Mouse (Mus musculus) midbrain, embryonic 11.5 days (tissue): ENCODE measurements around the gene Bcar3. TPM values are rescaled to one million over a fixed set of nuclear protein-coding genes. Genes with fewer than 3 reads are reported as not detected.

Source experiments
- ATAC-seq: fragments of 200-750 bp; cut with Nextera tagmentation; 2 replicates; pipeline ENCODE4 v1.8.0; 2017; ENCODE audit warnings: moderate TSS enrichment, moderate library complexity; ENCODE audit not compliant: low FRiP score
- DNase-seq: peaks from one replicate; pipeline ENCODE4 v3.0.0; 2015; ENCODE audit warnings: low spot score; ENCODE audit errors: missing footprints
- H3K27ac ChIP-seq: fragments of 300-500 bp; sonication (generic); 2 replicates; pipeline ENCODE4 v1.5.1; 2014; ENCODE audit warnings: low read depth, low read length
- H3K27me3 ChIP-seq: fragments of 300-500 bp; sonication (generic); 2 replicates; pipeline ENCODE4 v1.6.1; 2014; ENCODE audit warnings: mild to moderate bottlenecking, low read length, moderate library complexity, mixed read lengths; ENCODE audit not compliant: control insufficient read depth, insufficient read depth
- H3K36me3 ChIP-seq: fragments of 300-500 bp; sonication (generic); 2 replicates; pipeline ENCODE4 v1.6.1; 2014; ENCODE audit warnings: mild to moderate bottlenecking, low read length, moderate library complexity, mixed read lengths; ENCODE audit not compliant: control insufficient read depth, insufficient read depth
- H3K4me1 ChIP-seq: fragments of 300-500 bp; sonication (generic); 2 replicates; pipeline ENCODE4 v1.6.1; 2014; ENCODE audit warnings: low read length; ENCODE audit not compliant: control insufficient read depth, insufficient read depth
- H3K4me2 ChIP-seq: fragments of 300-500 bp; sonication (generic); 2 replicates; pipeline ENCODE4 v1.6.1; 2014; ENCODE audit warnings: mild to moderate bottlenecking, moderate library complexity
- H3K4me3 ChIP-seq: fragments of 300-500 bp; sonication (generic); 2 replicates; pipeline ENCODE4 v1.5.1; 2014; ENCODE audit warnings: low read depth, low read length
- H3K9ac ChIP-seq: fragments of 300-500 bp; sonication (generic); 2 replicates; pipeline ENCODE4 v1.6.1; 2014; ENCODE audit warnings: low read length
- H3K9me3 ChIP-seq: fragments of 300-500 bp; sonication (generic); 2 replicates; pipeline ENCODE4 v1.6.1; 2016; ENCODE audit warnings: low read length; ENCODE audit not compliant: control insufficient read depth
- WGBS: fragments of 180-500 bp; shearing (Covaris S2); extraction: QIAGEN DNeasy Blood & Tissue Kit; methylation state at CpG from one replicate; pipeline ENCODE4 v1.1.7; 2014; 5-methylcytosine and 5-hydroxymethylcytosine counted together
- polyA plus RNA-seq: library from polyadenylated mRNA; unstranded; fragments of >200 nt; fragmentation: Nextera tagmentation; extraction: Ambion mirVana; gene quantifications from 2 replicates; pipeline ENCODE4 v1.2.1, GENCODE M21; 2014

Gene Bcar3
- polyA plus RNA-seq: 16.6 and 16.7 TPM in 2 replicates

- H3K9me3 ChIP-seq: no peaks in the 10 kb centered on the region
- peak within 1 kb of the TSS; percentile 97 for H3K9ac ChIP-seq
- DNase-seq (peak; percentile 98), ATAC-seq (peak; percentile 86)
- H3K36me3 ChIP-seq: no peaks in the 10 kb centered on the region
- peak within 1 kb of the TSS; percentile 71 for H3K4me2 ChIP-seq
- H3K27ac ChIP-seq: peak within 1 kb of the TSS; percentile 98
- H3K4me1 ChIP-seq: peaks cover 21% of the 10 kb centered on the region
- 5% methylated on average over 37 of the region's 37 CpGs for WGBS
- H3K4me3 ChIP-seq: peak within 1 kb of the TSS; percentile 88
- H3K27me3 ChIP-seq: no peaks in the 10 kb centered on the region
Observed at GRCm38 (mm10) chr3:122293954-122294850, at the start of gene Bcar3. Bcar3 (plus strand) TSS chr3:122294136.

GRCm38 (mm10) chr3:122244759-122245158, 49.2 kb upstream of the Bcar3 start:
- Histone ChIP-seq H3K36me3 (no peaks in the 10 kb centered on the region), H3K27me3 (no peaks in the 10 kb centered on the region), H3K4me3 (no peak overlapping the region; the same call in 1 of the 2 replicates), H3K9ac (peak overlapping the region; percentile 47; the same call in 1 of the 2 replicates), H3K4me2 (peak overlapping the region; percentile 41), H3K27ac (no peak overlapping the region), H3K4me1 (peaks cover 7% of the 10 kb centered on the region), H3K9me3 (no peaks in the 10 kb centered on the region)
- DNase-seq: no peak
- 53% methylated on average over 6 of the region's 6 CpGs for WGBS
- 0 out of 2 replicates have a peak, but pooled peaks have one; percentile 0 for ATAC-seq

DNA sequence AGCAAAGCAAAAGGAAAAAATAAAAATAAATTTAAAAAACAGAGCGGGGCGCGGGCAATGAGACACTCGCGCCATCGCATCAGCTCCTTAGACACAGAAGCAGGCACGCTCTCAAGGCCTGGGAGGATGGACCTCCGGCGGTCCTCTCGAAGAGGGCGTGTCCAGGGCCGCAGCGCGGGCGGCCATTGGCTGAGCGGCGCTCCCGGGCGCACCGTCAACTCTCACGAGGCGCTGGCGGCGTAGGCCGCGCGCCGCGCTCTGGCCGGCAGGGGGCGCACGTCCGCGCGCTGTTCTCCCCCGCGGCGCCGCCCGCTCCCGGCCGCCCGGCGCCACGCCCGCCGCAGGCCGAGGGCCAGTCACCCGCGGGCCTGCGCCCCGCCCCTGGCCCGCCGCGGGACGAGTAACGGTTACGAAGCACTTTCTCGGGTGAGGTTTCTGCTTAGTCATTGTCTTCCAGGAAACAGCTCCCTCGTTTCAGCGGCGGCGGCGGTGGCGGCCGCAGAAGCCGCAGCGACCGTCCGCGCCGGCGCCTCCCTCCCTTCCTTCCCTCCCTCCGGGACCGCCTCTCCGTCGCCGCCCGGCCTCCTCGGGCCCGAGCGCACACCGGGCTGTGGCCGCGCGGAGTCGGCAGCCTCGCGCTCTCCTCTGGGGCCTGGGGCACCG, 48.6 kb upstream of the Bcar3 start, which contains the start of gene Gclm:
Gclm (plus strand) TSS at position 343 of the 663 bp plus-strand sequence.
- H3K9ac ChIP-seq: peak within 1 kb of the TSS; percentile 88
- peak within 1 kb of the TSS; percentile 75 for H3K4me2 ChIP-seq
- no peaks in the 10 kb centered on the region for H3K27me3 ChIP-seq
- peak within 1 kb of the TSS; percentile 86 for H3K27ac ChIP-seq
- H3K4me3 ChIP-seq: peak within 1 kb of the TSS; percentile 86
- peak; percentile 100 for DNase-seq
- no peaks in the 10 kb centered on the region for H3K9me3 ChIP-seq
- H3K4me1 ChIP-seq: peaks cover 7% of the 10 kb centered on the region
- no peaks in the 10 kb centered on the region for H3K36me3 ChIP-seq
- ATAC-seq: peak; percentile 99
- under 1% methylated on average over 61 of the region's 90 CpGs for WGBS

DNA sequence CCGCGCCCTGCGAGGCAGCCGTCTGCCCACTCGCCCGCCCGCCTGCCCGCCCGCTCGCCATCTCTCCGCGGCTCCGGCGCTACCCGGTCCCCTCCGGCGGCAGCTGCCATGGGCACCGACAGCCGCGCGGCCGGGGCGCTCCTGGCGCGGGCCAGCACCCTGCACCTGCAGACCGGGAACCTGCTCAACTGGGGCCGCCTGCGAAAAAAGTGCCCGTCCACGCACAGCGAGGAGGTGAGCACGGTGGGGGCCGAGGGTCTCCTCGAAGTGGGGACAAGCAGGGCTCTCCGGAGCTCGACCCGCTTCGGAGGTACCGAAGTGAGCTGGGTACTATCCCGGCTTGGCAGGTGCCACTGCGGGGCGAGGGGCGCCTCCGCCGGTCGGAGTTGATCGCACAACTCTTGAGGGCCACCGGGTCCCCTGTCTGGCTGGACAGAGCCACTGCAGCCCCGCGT, 48.0 kb upstream of the Bcar3 start:
- no peaks in the 10 kb centered on the region for H3K36me3 ChIP-seq
- ATAC-seq: peak; percentile 65
- peak overlapping the region; percentile 86 for H3K4me3 ChIP-seq
- peaks cover 7% of the 10 kb centered on the region for H3K4me1 ChIP-seq
- DNase-seq: no peak
- H3K9ac ChIP-seq: peak overlapping the region; percentile 88
- H3K4me2 ChIP-seq: peak overlapping the region; percentile 75
- H3K27ac ChIP-seq: peak overlapping the region; percentile 86
- 0% methylated on average over 41 of the region's 50 CpGs for WGBS
- H3K9me3 ChIP-seq: no peaks in the 10 kb centered on the region
- no peaks in the 10 kb centered on the region for H3K27me3 ChIP-seq

DNA sequence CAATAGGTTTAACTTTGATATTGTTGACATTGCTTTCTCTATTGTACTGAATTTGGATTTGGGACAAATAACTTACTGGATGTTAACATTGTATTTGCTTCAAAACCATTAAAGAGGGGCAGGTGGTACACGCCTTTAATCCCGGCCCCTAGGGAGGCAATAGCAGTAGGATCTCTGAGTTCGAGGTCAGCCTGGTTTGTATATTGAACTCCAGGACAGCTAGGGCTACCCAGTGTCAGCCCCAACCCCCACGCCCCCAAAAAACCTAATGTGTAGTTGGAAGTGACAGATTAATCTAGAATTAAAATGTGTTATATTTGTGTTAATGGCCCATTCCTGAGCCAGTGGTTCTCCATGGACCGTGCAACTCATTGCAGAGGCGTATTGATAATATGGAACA, 47.5 kb upstream of the Bcar3 start:
- Histone ChIP-seq H3K4me3 (peak overlapping the region; percentile 86), H3K4me2 (peak overlapping the region; percentile 75), H3K9me3 (no peaks in the 10 kb centered on the region), H3K9ac (peak overlapping the region; percentile 88), H3K36me3 (no peaks in the 10 kb centered on the region), H3K27ac (no peak overlapping the region), H3K4me1 (peaks cover 7% of the 10 kb centered on the region), H3K27me3 (no peaks in the 10 kb centered on the region)
- 29% methylated on average over 6 of the region's 6 CpGs for WGBS
- ATAC-seq: no peak
- DNase-seq: no peak

DNA sequence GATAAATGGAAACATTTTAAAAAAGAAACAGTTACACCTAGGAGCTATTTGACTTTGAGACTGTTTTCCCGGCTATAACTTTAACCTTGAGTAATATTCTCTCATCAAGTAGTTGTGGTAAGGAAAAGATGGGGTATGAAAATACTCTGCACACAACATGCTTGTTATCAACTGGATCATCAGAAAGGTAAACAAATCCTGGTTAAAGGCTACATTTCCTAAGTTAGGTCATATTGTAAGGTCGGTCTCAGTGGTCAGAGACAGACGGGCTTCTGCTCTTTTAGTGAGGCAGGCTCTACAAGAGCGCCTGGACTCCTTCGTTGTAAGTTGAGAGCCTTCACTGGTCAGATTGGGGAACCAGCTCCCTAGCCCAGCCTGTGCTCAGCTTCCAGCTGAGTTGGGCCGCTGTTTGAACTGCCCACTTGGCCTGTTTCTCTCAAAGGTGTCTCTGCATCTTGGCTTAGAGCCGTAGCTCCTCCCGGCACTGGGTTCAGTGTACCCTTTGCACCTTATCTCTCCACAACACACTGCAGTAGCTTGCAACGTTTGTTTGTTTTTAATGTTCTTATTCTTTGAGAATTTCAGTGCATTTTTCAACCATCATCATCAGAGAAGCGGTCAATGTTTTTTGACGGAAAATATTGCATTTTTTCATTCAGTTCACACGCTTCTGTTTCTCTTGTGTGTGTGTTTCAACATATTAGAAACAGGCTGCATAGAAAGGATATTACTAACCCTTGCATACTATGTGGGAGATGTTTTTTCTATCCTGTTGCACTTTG, 46.8 kb upstream of the Bcar3 start:
- DNase-seq (no peak), ATAC-seq (no peak)
- peak overlapping the region; percentile 75 for H3K4me2 ChIP-seq

GRCm38 (mm10) chr3:122247768-122248100, 46.2 kb upstream of the Bcar3 start:
- H3K4me1 ChIP-seq: peaks cover 7% of the 10 kb centered on the region
- H3K36me3 ChIP-seq: no peaks in the 10 kb centered on the region
- H3K27me3 ChIP-seq: no peaks in the 10 kb centered on the region
- no peak for DNase-seq
- WGBS: 93% methylated on average over 2 of the region's 2 CpGs
- H3K9me3 ChIP-seq: no peaks in the 10 kb centered on the region
- no peak overlapping the region for H3K9ac ChIP-seq
- ATAC-seq: no peak
- no peak overlapping the region for H3K4me3 ChIP-seq
- no peak overlapping the region for H3K4me2 ChIP-seq
- H3K27ac ChIP-seq: no peak overlapping the region

More for the DNA sequence above, 46.8 kb upstream of the Bcar3 start:
- Histone ChIP-seq H3K36me3 (no peaks in the 10 kb centered on the region), H3K9ac (no peak overlapping the region), H3K9me3 (no peaks in the 10 kb centered on the region), H3K27ac (no peak overlapping the region), H3K4me1 (peaks cover 7% of the 10 kb centered on the region), H3K27me3 (no peaks in the 10 kb centered on the region), H3K4me3 (peak overlapping the region; percentile 86; the same call in 1 of the 2 replicates)
- WGBS: 66% methylated on average over 12 of the region's 12 CpGs

GRCm38 (mm10) chr3:122252466-122253253, 41.3 kb upstream of the Bcar3 start:
- Histone ChIP-seq H3K9me3 (no peaks in the 10 kb centered on the region), H3K9ac (no peak overlapping the region), H3K27me3 (no peaks in the 10 kb centered on the region), H3K36me3 (no peaks in the 10 kb centered on the region), H3K4me3 (no peak overlapping the region), H3K4me1 (no peaks in the 10 kb centered on the region), H3K27ac (no peak overlapping the region), H3K4me2 (no peak overlapping the region)
- ATAC-seq (no peak), DNase-seq (no peak)
- WGBS: 55% methylated on average over 3 of the region's 3 CpGs
